Mouse (Mus musculus) kidney, postnatal 0 days (tissue): Measurements from ENCODE around the gene Rnaset2a. TPM values are rescaled to one million over a fixed set of nuclear protein-coding genes. Genes with fewer than 3 reads are reported as not detected.
"Not testable (repeated sequence)": the region's sequence is repeated elsewhere in the genome, so short reads cannot be mapped to it uniquely, and the experiment has no call there.

ENCODE experiments used
- ATAC-seq: fragments of 200-750 bp; cut with Nextera tagmentation; replicated peaks from 2 replicates; pipeline ENCODE4 v1.8.0; 2017; ENCODE audit warnings: low read depth, moderate number of reproducible peaks, moderate TSS enrichment, moderate library complexity; ENCODE audit not compliant: low FRiP score
- DNase-seq: peaks from one replicate; pipeline ENCODE4 v3.0.0-alpha.2; 2016; ENCODE audit warnings: low spot score
- H3K27ac ChIP-seq: fragments of 300-500 bp; sonication (generic); 2 replicates; pipeline ENCODE4 v1.5.1; 2014; ENCODE audit warnings: mild to moderate bottlenecking
- H3K27me3 ChIP-seq: fragments of 300-500 bp; sonication (generic); 2 replicates; pipeline ENCODE4 v1.6.1; 2014; ENCODE audit warnings: low read length, mixed read lengths; ENCODE audit not compliant: insufficient read depth
- H3K36me3 ChIP-seq: fragments of 300-500 bp; sonication (generic); 2 replicates; pipeline ENCODE4 v1.6.1; 2014; ENCODE audit warnings: low read length, mixed read lengths; ENCODE audit not compliant: insufficient read depth
- H3K4me1 ChIP-seq: fragments of 300-500 bp; sonication (generic); replicated peaks from 2 replicates; pipeline ENCODE4 v1.6.1; 2014; ENCODE audit warnings: antibody characterized with exemption, low read length, mixed read lengths; ENCODE audit not compliant: insufficient read depth
- H3K4me2 ChIP-seq: fragments of 300-500 bp; sonication (generic); 2 replicates; pipeline ENCODE4 v1.6.1; 2014; ENCODE audit warnings: mild to moderate bottlenecking, low read length, moderate library complexity, mixed read lengths
- H3K4me3 ChIP-seq: fragments of 300-500 bp; sonication (generic); replicated peaks from 2 replicates; pipeline ENCODE4 v1.5.1; 2014; ENCODE audit warnings: low read depth, low read length
- H3K9ac ChIP-seq: fragments of 300-500 bp; sonication (generic); 2 replicates; pipeline ENCODE4 v1.6.1; 2014; ENCODE audit warnings: low read depth, low read length
- H3K9me3 ChIP-seq: fragments of 300-500 bp; sonication (generic); replicated peaks from 2 replicates; pipeline ENCODE4 v1.6.1; 2016; ENCODE audit warnings: low read length, inconsistent platforms, mixed read lengths
- CTCF ChIP-seq: IDR thresholded peaks from 2 replicates; pipeline ENCODE4 v1.5.1; 2016; ENCODE audit warnings: antibody characterized with exemption, low read depth, mild to moderate bottlenecking, moderate library complexity
- WGBS: fragments of 180-500 bp; shearing (Covaris S2); extraction: QIAGEN DNeasy Blood & Tissue Kit; methylation state at CpG from one replicate; pipeline ENCODE4 v1.1.7; 2014; 5-methylcytosine and 5-hydroxymethylcytosine counted together
- polyA plus RNA-seq: library from polyadenylated mRNA; unstranded; fragments of >200 nt; fragmentation: Nextera tagmentation; extraction: Ambion mirVana; gene quantifications from 2 replicates; pipeline ENCODE4 v1.2.1, GENCODE M21; 2015

Gene Rnaset2a
- polyA plus RNA-seq, 1 experiment from 2014 or later = 98.7 TPM

DNA sequence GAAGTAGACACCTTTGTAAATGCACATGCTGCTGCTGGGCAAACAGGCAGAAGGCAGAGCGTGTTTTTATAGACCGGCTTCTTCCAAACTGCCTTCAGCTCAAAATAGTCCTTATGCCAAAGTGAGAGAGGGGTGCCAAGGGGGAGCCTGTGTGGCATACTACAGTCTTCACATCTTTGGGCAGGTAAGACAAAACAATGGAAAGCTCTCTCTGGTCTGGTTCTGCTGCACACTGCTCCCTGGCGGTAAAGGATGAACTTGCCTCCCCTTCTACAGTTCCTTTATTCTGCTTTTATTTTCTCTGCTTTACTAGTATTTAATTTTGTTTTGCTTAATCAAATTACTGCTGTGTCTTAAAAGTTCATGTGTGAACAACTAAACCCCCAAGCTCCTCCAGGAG lies 13.1 kb upstream of the Rnaset2a start:
- H3K9ac ChIP-seq, H3K36me3 ChIP-seq, ATAC-seq, H3K9me3 ChIP-seq, H3K4me1 ChIP-seq, H3K27me3 ChIP-seq, H3K4me2 ChIP-seq, H3K4me3 ChIP-seq, H3K27ac ChIP-seq: not testable (repeated sequence)
- TF ChIP-seq CTCF = peak; percentile 58
- 48% methylated on average over 2 of the region's 3 CpGs for WGBS
- DNase-seq = peak; percentile 27

DNA sequence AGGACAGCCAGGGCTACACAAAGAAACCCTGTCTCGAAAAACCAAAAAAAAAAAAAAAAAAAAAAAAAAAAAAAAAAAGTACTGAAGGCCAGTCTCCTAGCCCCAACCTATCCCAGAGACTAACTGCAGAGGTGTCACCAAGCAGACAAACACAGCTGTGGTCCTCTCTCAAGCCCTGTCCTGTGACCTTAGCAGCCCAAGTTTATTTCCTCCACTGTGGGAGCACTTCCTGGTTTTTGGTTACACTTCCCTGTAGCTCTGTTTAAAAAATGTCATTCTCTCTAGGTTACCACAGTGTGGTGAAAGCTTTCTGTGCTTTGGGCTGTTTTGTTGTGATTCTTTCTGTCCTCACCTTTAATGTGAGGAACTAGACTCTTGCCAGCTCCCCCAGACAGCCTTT lies 10.7 kb upstream of the Rnaset2a start:
- not testable (repeated sequence) for H3K4me1 ChIP-seq, ATAC-seq
- no CpG with 5 or more reads among the region's 1 CpGs for WGBS

DNA sequence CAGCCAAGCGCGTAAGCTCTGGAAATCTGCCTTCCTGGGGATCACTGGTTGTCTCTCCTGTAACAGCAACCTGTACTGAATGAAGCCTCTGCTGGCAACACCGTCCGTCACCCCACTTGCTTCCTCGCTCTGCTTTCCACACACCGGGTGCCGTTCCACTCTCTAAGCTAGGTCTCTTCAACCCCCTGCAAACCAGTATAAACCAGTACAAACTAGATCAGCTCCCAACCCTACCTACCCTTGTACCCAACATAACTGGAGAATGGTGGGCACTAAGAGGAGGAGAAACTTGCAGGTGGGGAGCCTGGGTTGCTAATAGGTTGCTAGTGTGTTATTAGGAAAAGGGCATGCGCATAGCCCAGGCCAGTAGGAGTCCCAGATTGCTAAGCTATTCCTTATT lies 8.1 kb upstream of the Rnaset2a start:
- peak; percentile 63 for ATAC-seq
- no CpG with 5 or more reads among the region's 8 CpGs for WGBS
- not testable (repeated sequence) for H3K9ac ChIP-seq

More for the DNA sequence above, 10.7 kb upstream of the Rnaset2a start:
- H3K36me3 ChIP-seq, H3K9me3 ChIP-seq, H3K4me3 ChIP-seq, H3K4me2 ChIP-seq, H3K9ac ChIP-seq, H3K27me3 ChIP-seq, H3K27ac ChIP-seq, DNase-seq: not testable (repeated sequence)

DNA sequence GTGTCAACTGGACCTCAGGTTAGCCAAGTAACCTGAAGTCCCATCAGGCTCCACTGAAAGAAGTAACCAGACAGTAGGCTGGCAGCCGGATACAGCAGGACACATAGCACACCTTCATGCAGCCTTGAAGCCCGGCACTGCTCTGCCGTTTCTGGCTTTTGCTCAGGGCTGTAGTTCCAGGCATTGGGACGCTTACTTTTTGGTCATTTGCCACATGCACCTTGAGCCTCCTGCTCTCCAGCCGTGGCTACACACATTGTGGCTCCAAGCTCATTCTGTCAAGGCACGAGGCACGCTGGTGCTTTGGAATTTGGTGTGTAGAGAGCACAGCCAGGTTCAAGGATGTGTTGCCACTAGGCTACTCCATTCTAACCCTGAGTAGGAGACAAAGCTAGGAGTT lies 7.1 kb upstream of the Rnaset2a start:
- H3K9me3 ChIP-seq, H3K36me3 ChIP-seq, H3K4me2 ChIP-seq, H3K4me1 ChIP-seq, ATAC-seq, H3K9ac ChIP-seq, H3K4me3 ChIP-seq, DNase-seq, H3K27me3 ChIP-seq, H3K27ac ChIP-seq: not testable (repeated sequence)
- 69% methylated on average over 7 of the region's 7 CpGs for WGBS

More for the DNA sequence above, 8.1 kb upstream of the Rnaset2a start:
- H3K36me3 ChIP-seq, H3K27ac ChIP-seq, H3K27me3 ChIP-seq, H3K4me1 ChIP-seq, H3K4me2 ChIP-seq, H3K4me3 ChIP-seq, H3K9me3 ChIP-seq, DNase-seq: not testable (repeated sequence)

DNA sequence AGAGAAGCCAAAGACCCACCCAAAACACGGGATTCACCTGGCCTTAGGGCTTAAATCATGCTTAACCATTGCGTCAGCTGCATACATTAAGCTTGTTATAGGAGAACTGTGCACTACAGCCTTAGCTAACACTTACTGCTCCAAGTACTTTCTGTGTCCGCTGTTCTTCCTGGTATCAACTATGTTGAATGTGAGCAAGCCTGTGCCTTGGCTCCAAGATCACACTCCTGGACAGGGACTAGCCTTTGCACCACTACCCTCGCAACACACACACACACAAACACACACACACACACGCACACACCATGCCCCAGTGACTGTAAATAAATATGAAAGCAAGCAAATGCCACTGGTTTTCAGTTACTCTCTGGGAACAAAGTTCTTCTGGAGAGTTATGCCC lies 966 bp downstream of the Rnaset2a start:
- not testable (repeated sequence) for H3K27me3 ChIP-seq, H3K9me3 ChIP-seq, H3K36me3 ChIP-seq, H3K4me1 ChIP-seq, DNase-seq, H3K9ac ChIP-seq
- Histone ChIP-seq H3K4me2 (peak overlapping the region; percentile 53), H3K27ac (peak overlapping the region; percentile 77; the same call in 1 of the 2 replicates), H3K4me3 (peak overlapping the region; percentile 51)
- 11% methylated on average over 5 of the region's 5 CpGs for WGBS
- peak; percentile 5; the same call in 1 of the 2 replicates for ATAC-seq

DNA sequence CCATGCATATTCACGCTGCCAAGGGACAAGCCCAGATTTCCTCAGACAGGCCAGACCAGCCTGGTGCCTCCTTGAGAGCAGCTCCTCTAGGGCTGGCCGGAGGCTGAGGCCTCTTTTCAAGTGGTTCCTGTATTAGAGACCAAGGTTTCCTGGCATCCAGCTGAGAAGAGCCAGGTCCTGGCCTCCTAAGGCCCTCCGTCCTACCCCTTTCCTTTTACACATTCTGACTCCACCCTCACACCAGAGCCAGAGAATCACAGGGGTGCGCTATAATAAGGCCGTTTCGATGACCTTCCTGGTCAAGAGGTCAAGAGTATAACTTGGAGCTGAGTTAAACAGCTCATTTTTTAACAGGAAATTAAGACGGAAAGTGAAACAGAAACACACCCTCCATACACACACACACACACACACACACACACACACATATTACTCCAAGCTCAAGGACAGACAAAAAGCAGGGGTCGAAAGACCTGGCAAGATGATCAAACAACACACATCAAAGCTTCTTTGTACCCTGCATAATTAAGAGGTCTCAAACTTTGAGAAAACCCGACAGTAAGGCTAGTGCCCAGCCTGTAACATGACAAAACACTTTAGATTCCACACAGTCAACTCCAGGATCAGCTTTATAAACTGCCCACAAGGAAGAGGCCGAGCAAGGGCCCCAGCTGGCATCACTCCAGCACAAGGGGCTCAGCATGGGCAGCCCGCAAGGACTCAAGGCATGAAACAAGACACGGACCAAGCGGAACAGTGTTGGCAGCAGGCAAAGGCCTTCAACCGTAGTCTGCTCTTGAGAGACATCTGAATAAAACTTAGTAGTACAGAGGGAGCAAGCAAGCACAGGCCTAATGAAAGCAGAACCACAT lies 3.9 kb downstream of the Rnaset2a start:
- H3K27ac ChIP-seq = 0 out of 2 replicates have a peak overlapping the region, but pooled peaks have one; percentile 50
- not testable (repeated sequence) for H3K27me3 ChIP-seq, H3K4me2 ChIP-seq, H3K4me1 ChIP-seq, H3K36me3 ChIP-seq, H3K4me3 ChIP-seq, H3K9me3 ChIP-seq, ATAC-seq, H3K9ac ChIP-seq
- peak; percentile 25 for DNase-seq
- WGBS = 38% methylated on average over 11 of the region's 14 CpGs

DNA sequence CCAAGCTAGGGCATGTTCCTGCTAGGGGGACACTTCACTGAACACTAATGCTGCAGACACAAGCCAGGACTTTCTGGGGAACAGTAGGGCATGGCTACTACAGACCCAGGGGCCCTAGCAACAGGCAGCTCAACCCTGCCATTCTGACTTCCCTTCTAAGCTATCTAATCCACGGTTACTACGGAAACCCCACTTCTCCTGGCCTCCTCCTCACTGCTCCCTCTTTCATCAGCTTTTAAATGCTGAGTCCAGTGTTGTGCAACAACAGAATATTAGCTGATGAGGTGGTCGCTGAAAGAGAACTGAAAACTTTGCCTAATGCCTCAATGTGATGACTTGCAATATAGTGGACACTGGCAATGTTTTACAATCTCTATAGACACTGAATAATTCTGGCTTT lies 7.7 kb downstream of the Rnaset2a start:
- not testable (repeated sequence) for H3K4me3 ChIP-seq, H3K27ac ChIP-seq, H3K9me3 ChIP-seq, H3K4me2 ChIP-seq, H3K36me3 ChIP-seq, DNase-seq, ATAC-seq, H3K27me3 ChIP-seq, H3K4me1 ChIP-seq, H3K9ac ChIP-seq
- 89% methylated on average over 3 of the region's 3 CpGs for WGBS

DNA sequence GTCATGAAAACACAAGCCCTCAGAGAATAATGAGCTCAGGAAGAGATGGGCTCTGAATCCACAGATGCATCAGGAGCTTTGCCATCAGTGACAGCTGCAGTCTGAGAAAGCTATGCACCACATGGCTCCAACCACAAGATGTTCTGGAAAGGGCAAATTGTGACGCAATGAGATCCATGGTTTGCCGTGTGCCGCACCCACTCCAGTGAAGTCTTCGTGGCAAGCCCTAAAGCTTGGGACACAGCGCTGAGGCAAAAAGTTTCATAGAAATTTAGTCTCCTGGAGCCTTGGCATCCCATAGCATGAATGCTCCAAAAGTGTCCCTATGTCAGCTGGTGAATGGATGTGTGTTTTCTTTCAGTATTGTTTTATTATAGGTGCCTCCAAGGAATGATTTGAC lies 9.8 kb downstream of the Rnaset2a start:
- not testable (repeated sequence) for ATAC-seq, H3K4me3 ChIP-seq, H3K9me3 ChIP-seq, H3K27me3 ChIP-seq, DNase-seq, H3K9ac ChIP-seq, H3K27ac ChIP-seq, H3K4me2 ChIP-seq, H3K4me1 ChIP-seq, H3K36me3 ChIP-seq
- 97% methylated on average over 5 of the region's 5 CpGs for WGBS

DNA sequence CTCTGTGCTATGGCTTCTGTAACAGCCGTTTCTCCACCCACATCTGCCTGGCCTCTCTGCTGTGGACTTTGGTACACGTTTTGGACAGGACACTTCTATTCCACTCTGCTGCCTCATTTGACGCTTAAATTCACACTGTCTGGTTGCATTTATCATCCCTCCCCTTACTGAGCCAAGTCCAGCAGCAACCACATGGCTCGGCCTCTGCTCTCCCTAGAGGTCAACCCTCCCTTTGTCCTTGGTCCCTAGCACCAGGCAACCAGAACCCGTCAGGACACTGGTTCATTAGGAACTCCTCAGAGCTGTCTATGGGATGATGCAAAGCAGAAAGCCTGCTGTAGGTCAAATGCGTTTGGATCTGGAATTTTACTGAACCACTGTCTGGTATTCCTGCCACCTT lies 17.0 kb downstream of the Rnaset2a start:
- not testable (repeated sequence) for H3K9ac ChIP-seq, H3K36me3 ChIP-seq, H3K4me1 ChIP-seq, H3K9me3 ChIP-seq, H3K4me3 ChIP-seq, H3K27me3 ChIP-seq, H3K27ac ChIP-seq, DNase-seq, H3K4me2 ChIP-seq
- ATAC-seq = 0 out of 2 replicates have a peak, but pooled peaks have one; percentile 57
- WGBS = no CpG with 5 or more reads among the region's 6 CpGs
